Mouse (Mus musculus) kidney, embryonic 16.5 days (tissue): Measurements from ENCODE around the gene 1700028K03Rik. TPM values are rescaled to one million over a fixed set of nuclear protein-coding genes. Genes with fewer than 3 reads are reported as not detected.

ENCODE experiments used
- ATAC-seq: fragments of 200-750 bp; cut with Nextera tagmentation; 2 replicates; pipeline ENCODE4 v1.8.0; 2017; ENCODE audit warnings: moderate TSS enrichment; ENCODE audit not compliant: low FRiP score, low TSS enrichment
- H3K27ac ChIP-seq: fragments of 300-500 bp; sonication (generic); 2 replicates; pipeline ENCODE4 v1.5.1; 2014; ENCODE audit warnings: low read length
- H3K27me3 ChIP-seq: fragments of 300-500 bp; sonication (generic); 2 replicates; pipeline ENCODE4 v1.6.1; 2014; ENCODE audit warnings: low read length, control low read depth, mixed read lengths; ENCODE audit not compliant: insufficient read depth
- H3K36me3 ChIP-seq: fragments of 300-500 bp; sonication (generic); 2 replicates; pipeline ENCODE4 v1.6.1; 2014; ENCODE audit warnings: low read length, control low read depth, mixed read lengths; ENCODE audit not compliant: insufficient read depth
- H3K4me1 ChIP-seq: fragments of 300-500 bp; sonication (generic); 2 replicates; pipeline ENCODE4 v1.6.1; 2014; ENCODE audit warnings: low read length, control low read depth, mixed read lengths; ENCODE audit not compliant: insufficient read depth
- H3K4me2 ChIP-seq: fragments of 300-500 bp; sonication (generic); replicated peaks from 2 replicates; pipeline ENCODE4 v1.6.1; 2014; ENCODE audit warnings: low read depth, low read length
- H3K4me3 ChIP-seq: fragments of 300-500 bp; sonication (generic); 2 replicates; pipeline ENCODE4 v1.5.1; 2014; ENCODE audit warnings: mild to moderate bottlenecking, low read length
- H3K9ac ChIP-seq: fragments of 300-500 bp; sonication (generic); replicated peaks from 2 replicates; pipeline ENCODE4 v1.6.1; 2014; ENCODE audit warnings: low read length
- H3K9me3 ChIP-seq: fragments of 300-500 bp; sonication (generic); 2 replicates; pipeline ENCODE4 v1.6.1; 2016; ENCODE audit warnings: low read length, control low read depth
- WGBS: fragments of 180-500 bp; shearing (Covaris S2); extraction: QIAGEN DNeasy Blood & Tissue Kit; methylation state at CpG from one replicate; pipeline ENCODE4 v1.1.7; 2014; 5-methylcytosine and 5-hydroxymethylcytosine counted together
- polyA plus RNA-seq: library from polyadenylated mRNA; unstranded; fragments of >200 nt; fragmentation: Nextera tagmentation; extraction: Ambion mirVana; gene quantifications from 2 replicates; pipeline ENCODE4 v1.2.1, GENCODE M21; 2015

Gene 1700028K03Rik
- polyA plus RNA-seq, 1 experiment from 2014 or later, result 0.09 TPM

DNA sequence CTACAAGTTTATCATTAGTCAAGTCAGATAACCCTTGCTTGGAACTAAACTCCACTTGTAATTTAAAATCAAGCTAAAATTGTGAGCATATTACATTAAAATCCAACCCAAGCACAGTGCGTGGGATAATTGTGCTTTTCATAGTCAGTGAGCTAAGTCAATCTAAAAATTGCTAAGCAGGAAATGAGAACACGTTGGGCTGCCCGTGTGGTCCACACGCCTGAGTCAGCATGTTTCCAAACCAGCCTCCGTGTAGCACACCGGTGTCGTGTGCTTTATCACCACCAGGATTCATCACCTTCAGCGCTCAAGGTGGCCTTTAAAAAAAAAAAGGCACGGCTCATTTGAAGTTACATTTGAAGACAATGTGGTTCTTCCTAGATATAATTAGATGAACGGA, 10.2 kb upstream of the 1700028K03Rik start:
- H3K4me2 ChIP-seq, result no peak overlapping the region
- no peak for ATAC-seq
- no peaks in the 10 kb centered on the region for H3K9me3 ChIP-seq
- no peak overlapping the region for H3K9ac ChIP-seq
- no peak overlapping the region for H3K27ac ChIP-seq
- no peaks in the 10 kb centered on the region for H3K36me3 ChIP-seq
- no peaks in the 10 kb centered on the region for H3K4me1 ChIP-seq
- no peaks in the 10 kb centered on the region for H3K27me3 ChIP-seq
- H3K4me3 ChIP-seq, result no peak overlapping the region
- 83% methylated on average over 10 of the region's 10 CpGs for WGBS

DNA sequence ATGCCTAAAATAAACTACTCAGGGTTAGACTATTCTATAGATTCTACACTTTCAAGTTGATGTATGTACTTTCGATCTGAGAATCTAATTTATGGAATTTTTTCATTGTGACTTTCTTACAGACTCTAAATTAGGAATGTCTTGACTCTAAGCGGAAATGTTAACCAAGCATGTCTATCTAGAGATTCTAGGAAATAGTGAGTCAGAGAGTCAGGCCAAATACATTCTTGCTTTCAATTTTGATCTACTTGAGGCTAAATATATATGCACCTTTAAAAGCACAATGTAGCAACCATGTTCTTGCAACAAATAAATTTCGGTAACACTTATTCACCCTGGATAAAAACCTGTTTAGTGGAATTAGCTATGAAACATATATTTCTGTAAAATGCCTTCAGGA, 5.7 kb upstream of the 1700028K03Rik start:
- no peak for ATAC-seq
- Histone ChIP-seq H3K9me3 (no peaks in the 10 kb centered on the region), H3K36me3 (no peaks in the 10 kb centered on the region), H3K4me2 (no peak overlapping the region), H3K27ac (no peak overlapping the region), H3K4me3 (no peak overlapping the region), H3K9ac (no peak overlapping the region), H3K4me1 (no peaks in the 10 kb centered on the region), H3K27me3 (no peaks in the 10 kb centered on the region)
- 81% methylated on average over 3 of the region's 3 CpGs for WGBS

DNA sequence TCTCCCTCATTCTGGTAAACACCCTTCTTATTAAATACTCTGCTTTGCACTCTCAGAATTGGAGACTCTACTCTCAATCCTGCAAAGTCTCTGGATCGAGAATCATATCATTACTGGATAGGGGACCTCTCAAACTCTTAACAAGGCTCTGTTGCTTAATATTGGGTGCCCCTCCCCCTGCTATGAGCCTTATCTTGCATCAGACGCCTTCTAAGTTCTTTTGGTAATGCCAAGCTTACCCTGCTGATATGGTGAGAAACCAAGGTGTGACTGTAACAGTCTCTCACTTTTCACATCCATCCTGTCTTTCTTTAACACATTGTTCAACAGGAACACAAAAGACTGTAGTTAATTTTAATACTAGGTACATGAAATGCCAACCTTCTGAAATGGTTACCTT, 919 bp upstream of the 1700028K03Rik start:
- 61% methylated on average over 2 of the region's 2 CpGs for WGBS
- Histone ChIP-seq H3K9ac (no peak overlapping the region), H3K27me3 (no peaks in the 10 kb centered on the region), H3K4me2 (no peak overlapping the region), H3K4me3 (no peak overlapping the region), H3K27ac (no peak overlapping the region), H3K4me1 (no peaks in the 10 kb centered on the region), H3K9me3 (no peaks in the 10 kb centered on the region), H3K36me3 (no peaks in the 10 kb centered on the region)
- no peak for ATAC-seq

DNA sequence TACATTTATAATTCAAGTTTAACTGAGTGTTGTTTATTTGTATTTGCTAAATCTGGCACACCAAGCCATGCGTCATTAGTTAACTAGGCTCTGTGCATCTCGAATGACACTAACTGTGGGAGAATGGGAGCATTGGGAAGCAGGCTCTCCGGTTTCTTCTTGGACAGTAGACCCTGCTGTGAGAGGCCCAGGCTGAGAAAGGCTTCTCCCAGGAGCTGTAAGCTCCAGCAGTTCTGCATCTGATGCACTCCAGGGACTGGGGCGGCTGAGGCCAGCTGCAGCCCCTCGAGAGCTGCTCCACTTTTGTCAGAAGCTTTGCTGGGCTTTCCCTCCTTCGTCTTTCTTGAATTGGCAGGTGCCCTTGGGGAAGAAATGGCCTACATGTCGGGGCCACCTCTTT, 7.2 kb downstream of the 1700028K03Rik start:
- ATAC-seq, result 0 out of 2 replicates have a peak, but pooled peaks have one; percentile 51
- Histone ChIP-seq H3K9me3 (no peaks in the 10 kb centered on the region), H3K9ac (no peak overlapping the region), H3K4me1 (no peaks in the 10 kb centered on the region), H3K27me3 (no peaks in the 10 kb centered on the region), H3K4me3 (no peak overlapping the region), H3K27ac (no peak overlapping the region), H3K4me2 (no peak overlapping the region), H3K36me3 (no peaks in the 10 kb centered on the region)
- WGBS, result 21% methylated on average over 7 of the region's 7 CpGs

DNA sequence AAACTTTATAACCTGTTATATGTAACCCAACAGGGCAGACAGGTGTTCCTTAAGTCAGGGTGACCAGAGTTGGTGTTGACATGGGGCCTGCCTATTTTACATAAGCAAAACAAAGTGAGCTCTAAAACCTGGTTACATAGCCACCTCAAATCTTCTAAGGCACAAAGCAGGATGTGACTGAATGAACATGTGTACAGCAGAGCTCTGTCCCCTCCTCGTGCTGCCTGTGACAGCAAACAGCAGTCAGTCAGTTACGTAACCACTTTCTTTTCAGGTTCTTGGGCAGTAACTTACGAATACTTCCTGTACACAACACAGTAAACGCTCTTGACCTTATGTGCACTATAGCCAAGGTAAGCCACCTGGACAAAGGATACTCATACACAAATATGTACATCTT, 11.4 kb downstream of the 1700028K03Rik start:
- H3K9ac ChIP-seq, result no peak overlapping the region
- no peaks in the 10 kb centered on the region for H3K27me3 ChIP-seq
- ATAC-seq, result no peak
- H3K9me3 ChIP-seq, result no peaks in the 10 kb centered on the region
- H3K36me3 ChIP-seq, result peaks cover 14% of the 10 kb centered on the region; the same call in 1 of the 2 replicates
- 79% methylated on average over 4 of the region's 4 CpGs for WGBS
- H3K4me3 ChIP-seq, result no peak overlapping the region
- no peak overlapping the region for H3K4me2 ChIP-seq
- no peaks in the 10 kb centered on the region for H3K4me1 ChIP-seq
- no peak overlapping the region for H3K27ac ChIP-seq

DNA sequence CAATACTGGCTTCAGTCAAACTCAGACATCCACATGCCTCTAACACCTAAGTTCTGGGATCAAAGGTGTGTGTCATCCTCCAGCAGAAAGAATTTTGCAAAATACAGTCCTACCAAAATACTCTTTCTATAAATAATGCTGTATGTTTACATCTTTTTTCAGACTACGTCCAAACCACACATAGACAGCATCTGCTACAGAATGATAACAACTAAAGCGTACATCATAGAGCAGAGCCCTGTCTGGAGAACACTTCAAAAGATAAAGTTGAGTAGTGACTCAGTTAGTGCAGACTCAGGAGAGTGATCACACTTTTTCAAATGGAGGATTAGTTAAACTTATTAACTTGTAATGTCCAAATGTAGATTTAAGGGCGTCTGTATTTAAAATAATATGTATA, 13.4 kb downstream of the 1700028K03Rik start:
- Histone ChIP-seq H3K27ac (no peak overlapping the region), H3K4me1 (no peaks in the 10 kb centered on the region), H3K4me3 (no peak overlapping the region), H3K4me2 (no peak overlapping the region), H3K36me3 (peaks cover 20% of the 10 kb centered on the region; the same call in 1 of the 2 replicates), H3K27me3 (no peaks in the 10 kb centered on the region), H3K9ac (no peak overlapping the region), H3K9me3 (no peaks in the 10 kb centered on the region)
- ATAC-seq, result no peak
- 87% methylated on average over 3 of the region's 3 CpGs for WGBS

DNA sequence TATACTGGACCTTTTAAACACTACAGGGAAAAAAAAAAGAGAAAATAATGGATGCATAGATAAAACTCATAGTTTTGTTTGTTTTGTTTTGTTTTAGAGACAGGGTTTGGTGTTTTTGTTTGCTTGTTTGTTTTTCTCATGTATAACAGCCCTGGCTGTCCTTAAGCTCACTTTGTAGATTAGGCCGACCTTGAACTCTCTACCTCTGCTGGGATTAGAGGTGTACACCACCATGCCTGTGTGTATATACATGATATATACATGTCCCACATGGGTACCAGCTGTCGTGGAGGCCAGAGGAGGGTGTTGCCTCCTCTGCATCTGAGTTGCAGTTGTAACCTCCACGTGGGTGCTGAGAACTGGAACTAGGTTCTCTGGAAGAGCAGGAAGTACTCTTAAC, 13.9 kb downstream of the 1700028K03Rik start:
- H3K36me3 ChIP-seq, result peaks cover 22% of the 10 kb centered on the region; the same call in 1 of the 2 replicates
- no peaks in the 10 kb centered on the region for H3K27me3 ChIP-seq
- H3K9ac ChIP-seq, result no peak overlapping the region
- H3K4me3 ChIP-seq, result no peak overlapping the region
- 88% methylated on average over 3 of the region's 3 CpGs for WGBS
- no peak overlapping the region for H3K4me2 ChIP-seq
- no peaks in the 10 kb centered on the region for H3K4me1 ChIP-seq
- no peak for ATAC-seq
- no peaks in the 10 kb centered on the region for H3K9me3 ChIP-seq
- no peak overlapping the region for H3K27ac ChIP-seq

DNA sequence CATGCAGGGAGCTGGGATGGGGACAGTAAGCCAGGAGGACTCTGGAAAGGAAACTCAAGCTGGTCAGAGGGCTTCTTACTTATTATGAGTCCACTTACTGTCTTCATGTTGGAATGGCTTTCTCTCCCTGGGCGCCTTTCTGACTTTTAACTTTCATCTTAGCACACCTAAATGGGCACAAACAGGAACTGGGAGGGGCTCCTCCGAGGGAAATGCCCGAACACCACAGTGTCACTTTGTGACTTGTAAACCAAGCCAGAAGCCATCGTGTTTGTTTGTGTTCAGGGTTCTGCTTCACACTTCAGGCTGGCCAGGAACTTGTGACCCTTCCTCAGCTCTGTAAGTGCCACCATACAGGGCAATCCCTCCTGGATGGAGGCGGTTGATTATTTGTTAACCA, 19.8 kb downstream of the 1700028K03Rik start:
- Histone ChIP-seq H3K27ac (no peak overlapping the region), H3K4me2 (no peak overlapping the region), H3K9me3 (no peaks in the 10 kb centered on the region), H3K4me1 (no peaks in the 10 kb centered on the region), H3K9ac (no peak overlapping the region), H3K4me3 (no peak overlapping the region), H3K36me3 (peaks cover 17% of the 10 kb centered on the region), H3K27me3 (no peaks in the 10 kb centered on the region)
- WGBS, result 56% methylated on average over 5 of the region's 5 CpGs
- ATAC-seq, result no peak

DNA sequence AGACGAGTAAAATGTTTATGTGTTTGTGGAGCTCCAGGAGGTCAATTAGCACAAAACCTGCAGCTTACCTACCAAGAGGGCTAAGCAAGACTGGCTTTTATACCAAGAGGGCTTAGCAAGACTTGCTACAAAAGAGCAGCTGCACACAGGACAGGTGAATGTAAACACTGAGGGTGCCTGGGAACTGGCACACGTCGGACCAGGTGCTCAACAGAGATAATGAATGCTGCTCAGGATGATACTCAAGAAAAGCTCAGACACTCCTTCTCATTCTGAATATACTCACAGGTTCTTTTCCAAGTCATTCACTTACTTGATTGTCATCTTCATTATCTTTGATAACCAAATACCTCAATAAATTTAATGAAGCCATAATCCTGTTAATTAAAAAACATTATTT, 22.5 kb downstream of the 1700028K03Rik start:
- Histone ChIP-seq H3K9me3 (no peaks in the 10 kb centered on the region), H3K27me3 (no peaks in the 10 kb centered on the region), H3K9ac (no peak overlapping the region), H3K4me3 (no peak overlapping the region), H3K4me2 (no peak overlapping the region), H3K36me3 (peaks cover 18% of the 10 kb centered on the region), H3K27ac (no peak overlapping the region), H3K4me1 (no peaks in the 10 kb centered on the region)
- ATAC-seq, result no peak
- WGBS, result 87% methylated on average over 3 of the region's 3 CpGs

DNA sequence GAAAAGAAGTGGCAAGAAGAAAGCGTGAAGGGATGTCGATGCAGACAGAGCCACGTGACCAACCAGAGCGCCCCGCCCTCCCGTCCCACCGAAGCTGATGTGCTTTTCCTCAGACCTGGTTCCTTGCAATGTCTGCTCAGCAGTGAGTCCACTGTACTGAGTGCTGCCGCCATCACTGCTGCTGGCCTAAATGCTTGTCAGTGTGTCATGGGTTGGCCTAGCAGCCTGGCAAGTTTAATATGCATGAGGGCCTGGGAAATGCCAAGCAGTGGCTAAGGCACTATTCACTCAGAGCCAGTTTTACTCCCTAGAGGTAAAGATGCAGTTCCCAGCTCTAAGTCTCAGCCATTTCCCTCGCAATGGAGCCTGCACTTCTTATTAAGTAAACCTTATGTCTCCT, 34.6 kb downstream of the 1700028K03Rik start:
- WGBS, result 96% methylated on average over 9 of the region's 9 CpGs
- Histone ChIP-seq H3K4me3 (no peak overlapping the region), H3K36me3 (peaks cover 46% of the 10 kb centered on the region), H3K4me2 (no peak overlapping the region), H3K4me1 (no peaks in the 10 kb centered on the region), H3K27ac (no peak overlapping the region), H3K9me3 (no peaks in the 10 kb centered on the region), H3K9ac (no peak overlapping the region), H3K27me3 (no peaks in the 10 kb centered on the region)
- no peak for ATAC-seq
